Mouse (Mus musculus) heart, postnatal 36 days (tissue): ENCODE measurements around the gene Gm49337. TPM values are rescaled to one million over a fixed set of nuclear protein-coding genes. Genes with fewer than 3 reads are reported as not detected.

Experiments
- DNase-seq, 2 experiments: peaks; one replicate each; pipeline ENCODE4 v3.0.0; 2021 to 2022
- intact Hi-C: fragments of 180-260 bp; cut with DNase I; formaldehyde crosslinking; loops from one replicate; pipeline ENCODE4 v1.15.1; 2025
- total RNA-seq, 2 experiments: library from RNA; stranded (reverse); gene quantifications; 2 replicates each; pipeline ENCODE4 v1.2.3; 2021

Gene Gm49337
- total RNA-seq: not detected

DNA sequence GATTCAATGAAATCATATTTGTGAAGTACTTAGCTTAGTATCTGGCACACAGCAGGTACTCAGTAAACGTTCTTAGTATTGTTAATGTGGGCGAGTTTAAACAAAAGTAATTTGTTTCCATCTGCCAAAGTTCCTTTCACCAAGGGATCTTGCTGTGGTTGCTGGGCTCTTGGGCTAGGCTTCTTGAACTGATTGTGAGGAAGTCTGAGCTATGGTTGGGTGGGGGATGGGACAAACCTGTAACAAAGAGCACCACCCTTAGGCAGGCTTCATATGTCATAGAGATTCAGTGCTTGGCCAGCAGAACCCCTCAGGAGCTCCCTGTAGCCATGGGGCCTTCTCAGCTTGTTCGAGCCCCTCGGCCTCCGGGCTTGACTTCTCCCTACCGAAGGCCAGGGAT, at the start of gene Gm49337, which contains the start of gene 1700042G07Rik:
Gm49337 (plus strand) TSS at position 313 of the 400 bp plus-strand sequence.
1700042G07Rik (plus strand) TSS at position 301 of the 400 bp plus-strand sequence.
- no peak for DNase-seq
- intact Hi-C loops: loop anchor here (5.0 kb wide), 1 partner anchor 94 kb away; no protein-coding TSS in a partner anchor

DNA sequence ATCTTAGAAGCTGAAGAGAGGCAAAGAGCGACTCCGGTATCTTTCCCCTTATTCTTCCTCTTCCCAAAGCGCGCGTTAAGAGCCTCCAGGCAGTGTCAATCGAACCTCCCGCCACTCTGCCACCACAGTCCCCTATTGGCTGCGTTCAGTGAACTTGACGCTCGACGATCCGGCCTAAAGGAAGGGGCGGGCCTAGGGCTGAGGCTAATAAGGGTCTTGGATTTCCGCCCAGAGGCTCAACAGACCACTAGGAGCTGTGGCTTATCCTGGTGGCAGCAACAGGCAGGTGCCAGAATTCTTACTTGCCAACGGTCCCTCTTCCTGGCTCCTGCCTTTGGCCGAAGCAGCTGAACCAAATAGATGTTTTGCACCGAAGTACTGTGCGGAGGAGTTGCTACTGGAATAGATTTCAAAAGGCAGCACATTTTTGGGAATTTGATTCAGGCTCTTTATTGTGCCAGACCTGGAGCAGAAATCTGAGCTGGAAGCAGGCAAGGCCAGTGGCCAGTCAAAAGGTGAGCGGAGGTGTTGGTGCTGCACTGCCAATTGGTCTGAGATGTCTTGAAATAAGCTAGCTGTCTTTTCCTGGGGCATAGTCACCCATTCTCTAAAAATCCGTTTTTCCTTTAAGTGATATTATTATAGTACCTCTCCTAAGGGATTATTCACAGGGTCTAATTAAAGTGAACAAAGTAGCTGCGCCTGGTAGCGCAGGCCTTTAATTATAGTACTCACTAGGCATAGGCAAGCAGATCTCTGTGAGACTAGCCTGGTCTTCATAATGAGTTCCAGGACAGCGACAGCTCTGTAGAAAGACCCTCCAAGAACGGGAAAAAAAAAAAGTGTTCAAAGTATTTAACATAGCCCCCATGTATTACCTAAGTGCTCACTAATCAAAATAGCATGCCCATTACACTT, 49.3 kb upstream of the Gm49337 start, which contains the start of the genes Rad54l and Pomgnt1:
Rad54l (minus strand) TSS at position 89 of the 918 bp plus-strand sequence.
Pomgnt1 (plus strand) TSS at position 239 of the 918 bp plus-strand sequence.
- peak; percentile 74 to 76 for DNase-seq
- intact Hi-C loops: no loop called here

- intact Hi-C loops: no loop called here
- no peak for DNase-seq
Observed at GRCm38 (mm10) chr4:116125803-116126386, 47.3 kb upstream of the Gm49337 start.

- no peak for DNase-seq
- intact Hi-C loops: no loop called here
Observed at GRCm38 (mm10) chr4:116127956-116128355, 45.2 kb upstream of the Gm49337 start.

GRCm38 (mm10) chr4:116133126-116133525, 40.1 kb upstream of the Gm49337 start:
- intact Hi-C loops: no loop called here
- no peak for DNase-seq

DNA sequence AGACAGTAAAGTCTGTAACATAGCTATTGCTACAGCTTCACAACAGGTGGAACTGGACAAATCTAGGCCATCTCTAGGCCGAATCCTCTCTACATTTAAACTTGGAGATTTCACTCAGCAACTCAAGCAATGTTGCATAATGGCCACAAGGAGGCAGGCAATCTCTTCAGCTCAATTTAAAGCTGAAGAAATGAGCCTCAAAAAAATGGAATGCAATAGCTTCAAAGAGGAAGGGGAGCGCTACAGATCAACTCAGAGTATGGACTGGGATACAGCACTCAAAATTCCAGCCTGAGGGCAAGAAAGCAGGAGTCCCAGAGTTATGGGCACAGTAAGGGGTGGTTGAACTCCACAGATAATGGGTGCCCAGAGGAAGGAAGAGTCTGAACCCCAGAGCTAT, 38.2 kb upstream of the Gm49337 start:
- DNase-seq: no peak
- intact Hi-C loops: no loop called here

DNA sequence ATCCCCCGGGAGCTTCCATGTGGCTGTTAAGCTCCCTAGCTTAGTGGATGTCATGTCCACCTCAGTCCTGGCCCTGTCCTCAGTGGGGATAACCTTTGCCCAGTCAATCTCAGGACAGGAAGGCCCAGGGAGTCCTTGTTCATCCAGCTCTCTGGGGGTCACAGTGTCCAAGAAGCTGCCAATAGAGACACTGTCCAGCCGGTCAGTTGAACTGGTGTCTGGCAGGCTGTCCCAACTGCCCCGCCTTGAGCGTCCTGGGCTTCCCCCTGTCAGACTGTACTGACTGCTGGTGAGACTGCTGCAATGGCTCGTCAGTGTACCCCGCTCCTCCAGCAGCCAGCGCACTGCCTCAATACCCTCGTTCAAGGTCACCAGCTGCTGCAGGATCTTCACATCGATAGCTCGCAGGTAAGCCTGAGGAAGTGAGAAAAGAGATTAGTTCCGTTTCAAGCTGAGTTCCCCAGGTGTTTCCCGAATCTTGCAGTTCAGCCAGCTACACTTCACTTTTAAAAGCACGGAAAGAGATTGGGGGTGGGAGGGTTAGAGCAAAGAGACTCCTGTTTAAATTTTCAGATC, 35.7 kb upstream of the Gm49337 start:
- DNase-seq: no peak
- intact Hi-C loops: no loop called here

DNA sequence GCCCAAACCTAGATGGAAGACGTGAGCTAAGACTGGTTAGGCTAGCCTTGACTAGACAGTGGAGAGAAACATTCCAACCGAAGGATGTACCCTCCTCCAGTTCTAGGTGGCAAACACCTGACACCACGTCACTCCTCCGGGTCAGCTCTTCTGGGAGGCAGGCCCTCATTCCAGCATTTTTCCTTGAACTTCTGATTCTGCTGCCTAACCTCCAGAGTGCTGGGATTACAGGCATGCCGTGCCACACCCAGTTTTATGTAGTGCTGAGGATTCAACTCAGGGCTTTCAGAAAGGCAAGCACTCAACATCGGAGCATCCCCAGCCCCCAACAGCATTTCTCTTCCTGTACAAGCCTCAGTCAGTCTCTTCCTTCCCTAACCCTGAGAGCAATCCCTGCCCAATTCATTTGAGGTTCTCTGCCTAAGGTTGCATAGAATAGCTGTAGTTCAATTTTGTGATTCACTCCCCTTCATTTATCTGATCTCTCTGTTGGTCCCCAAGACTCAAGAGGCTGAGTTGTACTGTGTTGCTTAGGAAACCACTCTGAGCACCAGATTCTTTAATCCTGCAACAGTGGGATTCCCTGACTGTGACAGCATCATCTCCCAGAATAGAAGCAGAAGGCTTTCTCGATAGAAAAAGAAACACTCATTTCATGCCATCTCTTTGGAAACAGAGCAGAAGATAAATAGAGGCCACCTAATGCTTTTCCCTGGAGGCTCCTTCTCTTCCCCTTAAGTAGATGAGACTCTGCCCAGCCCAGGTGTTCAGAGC, 32.2 kb upstream of the Gm49337 start:
- intact Hi-C loops: no loop called here
- no peak for DNase-seq

- DNase-seq: no peak
- intact Hi-C loops: no loop called here
Observed at GRCm38 (mm10) chr4:116141736-116142135, 31.4 kb upstream of the Gm49337 start.

DNA sequence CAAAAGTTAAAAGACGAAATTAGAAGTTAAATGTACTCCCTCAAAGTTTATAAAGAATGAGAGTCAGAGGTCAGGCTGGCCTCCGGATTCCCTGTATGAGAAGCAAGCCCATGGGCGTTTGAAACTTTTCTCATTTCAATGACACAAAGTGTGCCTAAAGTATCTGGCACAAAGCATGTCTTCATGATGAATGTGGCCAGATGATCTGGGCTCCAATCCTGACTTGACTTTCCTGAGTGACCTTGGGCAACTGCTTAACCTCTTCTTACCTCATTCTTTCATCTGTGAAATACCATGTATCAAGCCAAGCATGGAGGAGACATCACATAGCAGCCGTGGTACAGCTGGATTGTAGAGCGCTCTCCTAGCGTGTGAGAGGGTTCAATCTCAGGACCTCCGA, 30.9 kb upstream of the Gm49337 start:
- intact Hi-C loops: no loop called here
- DNase-seq: no peak

DNA sequence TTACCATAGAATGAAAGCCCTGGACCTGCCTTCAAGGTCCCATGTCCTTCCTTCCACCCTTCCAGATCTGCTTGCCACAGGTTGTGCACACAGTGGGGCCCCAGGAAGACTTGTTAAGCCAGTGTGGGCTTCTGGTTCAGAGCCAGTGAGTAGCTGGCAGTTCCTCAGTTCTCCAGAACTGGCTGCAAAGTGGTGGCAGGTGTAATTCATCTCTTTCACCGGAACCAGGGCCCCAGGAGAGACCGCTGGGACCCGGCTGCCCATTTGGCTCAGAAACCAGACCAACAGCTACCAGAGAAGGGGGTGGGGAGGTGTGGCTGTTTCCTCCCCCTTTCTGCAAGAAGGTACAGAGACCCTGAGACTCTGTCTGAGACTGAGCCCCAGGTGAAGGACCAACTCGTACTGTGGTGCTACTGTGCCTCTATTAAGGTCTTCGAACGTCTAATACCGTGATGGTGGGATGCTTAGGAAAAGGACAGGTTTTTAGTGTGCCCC, 29.8 kb upstream of the Gm49337 start:
- intact Hi-C loops: no loop called here
- DNase-seq: no peak

GRCm38 (mm10) chr4:116143891-116144717, 29.1 kb upstream of the Gm49337 start:
- DNase-seq: peak; percentile 75 to 79
- intact Hi-C loops: no loop called here

- no peak for DNase-seq
- intact Hi-C loops: loop anchor here (2.0 kb wide), 1 partner anchor 75 kb away; the partner anchor contains the start of genes Lrrc41 and Uqcrh
Observed at GRCm38 (mm10) chr4:116149812-116150155, 23.4 kb upstream of the Gm49337 start.

GRCm38 (mm10) chr4:116150156-116150861, 22.9 kb upstream of the Gm49337 start:
- intact Hi-C loops: no loop called here

GRCm38 (mm10) chr4:116150862-116151221, 22.3 kb upstream of the Gm49337 start:
- intact Hi-C loops: no loop called here
- DNase-seq: no peak

More at GRCm38 (mm10) chr4:116150156-116150861, 22.9 kb upstream of the Gm49337 start:
- DNase-seq: peak; percentile 75 to 80

GRCm38 (mm10) chr4:116151238-116151637, 21.9 kb upstream of the Gm49337 start, which contains the start of gene Lurap1:
Lurap1 (minus strand) TSS chr4:116151338.
- intact Hi-C loops: no loop called here
- DNase-seq: no peak

DNA sequence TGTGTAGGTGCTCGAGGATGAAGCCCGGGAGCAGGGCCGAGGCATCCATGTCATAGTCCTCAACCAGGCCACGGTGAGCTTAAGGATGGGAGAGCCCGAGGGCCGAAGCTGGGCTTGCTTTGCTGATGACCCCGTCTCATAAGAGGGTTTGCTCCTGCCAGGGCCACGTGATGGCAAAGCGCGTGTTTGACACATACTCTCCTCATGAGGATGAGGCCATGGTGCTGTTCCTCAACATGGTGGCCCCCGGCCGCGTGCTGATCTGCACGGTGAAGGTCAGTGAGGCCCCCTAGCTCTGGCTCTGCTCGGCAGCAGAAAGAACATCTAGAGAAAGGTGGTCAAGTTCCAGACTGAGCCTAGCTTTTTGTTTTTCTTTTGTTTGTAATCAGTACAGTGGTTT, 20.5 kb upstream of the Gm49337 start:
- no peak for DNase-seq
- intact Hi-C loops: no loop called here

DNA sequence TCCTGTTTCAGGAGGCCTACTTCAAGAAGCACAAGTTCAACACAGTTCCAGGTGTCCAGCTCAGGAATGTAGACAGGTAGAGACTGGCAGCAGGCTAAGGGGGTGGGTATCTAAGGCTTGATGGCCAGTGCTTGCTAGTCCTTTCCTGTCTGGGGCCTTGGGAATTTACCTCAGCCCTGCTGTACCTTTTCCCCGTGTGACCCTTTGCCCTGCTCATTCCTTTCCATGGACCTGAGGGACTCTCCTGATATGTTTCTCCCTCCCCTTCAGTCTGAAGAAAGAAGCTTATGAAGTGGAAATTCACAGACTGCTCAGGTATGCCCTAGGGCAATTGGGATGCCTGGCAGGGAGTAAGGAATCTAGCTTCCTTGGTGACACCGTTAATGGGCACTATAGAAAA, 15.3 kb upstream of the Gm49337 start:
- intact Hi-C loops: no loop called here
- DNase-seq: no peak

GRCm38 (mm10) chr4:116159912-116160311, 13.3 kb upstream of the Gm49337 start:
- no peak for DNase-seq
- intact Hi-C loops: loop anchor here (5.0 to 10.0 kb wide), 2 partner anchors 285 to 397 kb away; partner anchors contain the start of genes Gpbp1l1 and Tmem69
